Mouse (Mus musculus) heart, postnatal 4 days (tissue): Measurements from ENCODE around the gene Ehd2. TPM values are rescaled to one million over a fixed set of nuclear protein-coding genes. Genes with fewer than 3 reads are reported as not detected.

Source experiments
- DNase-seq: peaks from one replicate; pipeline ENCODE4 v3.0.0; 2021
- total RNA-seq, 2 experiments: library from RNA; stranded (reverse); gene quantifications; 2 replicates each; pipeline ENCODE4 v1.2.3; 2021

The Ehd2 gene
- total RNA-seq: 100 to 1,000 TPM; 193 to 197 TPM

GRCm38 (mm10) chr7:15967312-15967711 lies at the start of gene Ehd2:
TSS of gene Ehd2 (minus strand) at chr7:15967567.
- DNase-seq: peak; percentile 92

- no peak for DNase-seq
These were observed 48.0 kb upstream of the Ehd2 start for GRCm38 (mm10) chr7:16015384-16015783.

GRCm38 (mm10) chr7:16014521-16015175 lies 47.3 kb upstream of the Ehd2 start:
- DNase-seq: peak; percentile 52

- no peak for DNase-seq
These were observed 46.4 kb upstream of the Ehd2 start for GRCm38 (mm10) chr7:16013722-16014275.

- DNase-seq: peak; percentile 63
These were observed 45.4 kb upstream of the Ehd2 start for GRCm38 (mm10) chr7:16012576-16013263.

GRCm38 (mm10) chr7:16011418-16012085 lies 44.2 kb upstream of the Ehd2 start:
- DNase-seq: no peak

- no peak for DNase-seq
These were observed 43.3 kb upstream of the Ehd2 start for GRCm38 (mm10) chr7:16010649-16011048.

- DNase-seq: no peak
These were observed 42.3 kb upstream of the Ehd2 start for GRCm38 (mm10) chr7:16009636-16010035.

GRCm38 (mm10) chr7:16005020-16005419 lies 37.7 kb upstream of the Ehd2 start:
- no peak for DNase-seq

GRCm38 (mm10) chr7:16004177-16004856 lies 37.0 kb upstream of the Ehd2 start:
- DNase-seq: no peak

GRCm38 (mm10) chr7:16003032-16003431 lies 35.7 kb upstream of the Ehd2 start:
- no peak for DNase-seq

- DNase-seq: peak; percentile 78
These were observed 34.8 kb upstream of the Ehd2 start for GRCm38 (mm10) chr7:16002171-16002570.

- no peak for DNase-seq
These were observed 34.3 kb upstream of the Ehd2 start for GRCm38 (mm10) chr7:16001691-16002090.

- no peak for DNase-seq
These were observed 26.4 kb upstream of the Ehd2 start for GRCm38 (mm10) chr7:15993789-15994188.

GRCm38 (mm10) chr7:15993152-15993551 lies 25.8 kb upstream of the Ehd2 start:
- DNase-seq: no peak

GRCm38 (mm10) chr7:15991764-15992163 lies 24.4 kb upstream of the Ehd2 start:
- DNase-seq: no peak

GRCm38 (mm10) chr7:15987661-15988356 lies 20.4 kb upstream of the Ehd2 start:
- DNase-seq: no peak

- DNase-seq: peak; percentile 48
These were observed 15.5 kb upstream of the Ehd2 start for GRCm38 (mm10) chr7:15982729-15983407.

GRCm38 (mm10) chr7:15981538-15981937 lies 14.2 kb upstream of the Ehd2 start:
- DNase-seq: peak; percentile 57

GRCm38 (mm10) chr7:15980246-15980645 lies 12.9 kb upstream of the Ehd2 start:
- peak; percentile 59 for DNase-seq

- DNase-seq: peak; percentile 72
These were observed 8.5 kb upstream of the Ehd2 start for GRCm38 (mm10) chr7:15975904-15976303.
